Mouse (Mus musculus) lung, adult 2 months (tissue): ENCODE results near the gene Eogt.
A peak's percentile ranks its signal among the peaks of the same experiment; 100 is the strongest.

Experiments
- CTCF ChIP-seq: fragments of 200-500 bp; IDR thresholded peaks from 2 replicates; pipeline ENCODE4 v1.5.1; 2011; ENCODE audit warnings: mild to moderate bottlenecking, low read length, control low read depth; ENCODE audit not compliant: insufficient read depth
- POLR2A ChIP-seq: fragments of 200-500 bp; IDR thresholded peaks from 2 replicates; pipeline ENCODE4 v1.6.1; 2011; ENCODE audit warnings: low read depth, mild to moderate bottlenecking, control low read depth, low read length, borderline replicate concordance; ENCODE audit errors: extremely low read depth

GRCm38 (mm10) chr6:97148383-97149251 lies at the start of gene Eogt:
- TF ChIP-seq POLR2A (0 out of 2 replicates have a peak, but pooled peaks have one; percentile 7), CTCF (no peak)
